Mouse (Mus musculus) CH12.LX (cell line): ENCODE data around the gene Tacc2.

Experiments
- CTCF ChIP-seq, 2 experiments: IDR thresholded peaks in 1 of 2; conservative IDR thresholded peaks in 1 of 2; 2 replicates each; pipeline ENCODE4 v1.5.1; 2011 to 2012; ENCODE audit warnings: low read depth in 2 of 2, low read length in 2 of 2, improper control_type of control experiment in 1 of 2, inconsistent platforms in 1 of 2, mild to moderate bottlenecking in 1 of 2, moderate library complexity in 1 of 2
- NRF1 ChIP-seq: IDR thresholded peaks from 2 replicates; pipeline ENCODE4 v1.6.1; 2014; ENCODE audit warnings: low read depth, mild to moderate bottlenecking, inconsistent platforms, low read length, improper control_type of control experiment, moderate library complexity
- POLR2A ChIP-seq: IDR thresholded peaks from 2 replicates; pipeline ENCODE4 v1.6.1; 2011; ENCODE audit warnings: low read depth, mild to moderate bottlenecking, improper control_type of control experiment, low read length
- RCOR1 ChIP-seq: conservative IDR thresholded peaks from 2 replicates; pipeline ENCODE4 v1.6.1; 2012; ENCODE audit warnings: low read depth, mild to moderate bottlenecking, inconsistent platforms, low read length, improper control_type of control experiment
- TCF12 ChIP-seq: IDR thresholded peaks from 2 replicates; pipeline ENCODE4 v1.6.1; 2014; ENCODE audit warnings: low read depth, mild to moderate bottlenecking, inconsistent platforms, low read length, improper control_type of control experiment
- ZKSCAN1 ChIP-seq: IDR thresholded peaks from 2 replicates; pipeline ENCODE4 v1.6.1; 2012; ENCODE audit warnings: low read depth, inconsistent platforms, low read length, improper control_type of control experiment, borderline replicate concordance
- ZNF384 ChIP-seq: IDR thresholded peaks from 2 replicates; pipeline ENCODE4 v1.6.1; 2012; ENCODE audit warnings: low read depth, low read length, improper control_type of control experiment, inconsistent platforms

- no peak for TF ChIP-seq ZKSCAN1
- no peak for TF ChIP-seq CTCF (conservative IDR thresholded peaks at IDR 0.05 in 1 of 2, IDR thresholded peaks at IDR 0.05 in 1 of 2; ENCODE audit: low read depth in 2 of 2, low read length in 2 of 2)
- no peak for TF ChIP-seq TCF12
- no peak for TF ChIP-seq RCOR1
- TF ChIP-seq NRF1, result no peak
- no peak for TF ChIP-seq POLR2A
- no peak for TF ChIP-seq ZNF384
These were observed 40.2 kb upstream of the Tacc2 start for GRCm38 (mm10) chr7:130537068-130537467.
